Mouse (Mus musculus): ENCODE results near the gene BC067074.

GRCm38 (mm10) chr13:113393386-113393785 is 100.4 kb downstream of the BC067074 start:
- TF ChIP-seq ZC3H11A (IDR thresholded peaks at IDR 0.05; ENCODE audit: borderline replicate concordance, low read depth, low read length) (no peak), MAFK (IDR thresholded peaks at IDR 0.05; ENCODE audit: insufficient read depth, low read depth, low read length) (no peak), ZNF384 (IDR thresholded peaks at IDR 0.05; ENCODE audit: low read depth, low read length) (no peak), CHD2 (IDR thresholded peaks at IDR 0.05; ENCODE audit: low read depth, low read length) (no peak), HCFC1 (IDR thresholded peaks at IDR 0.05; ENCODE audit: borderline replicate concordance, insufficient read depth, low read length) (no peak)
